Mouse (Mus musculus) small intestine, adult 2 months (tissue): Measurements from ENCODE around the gene Gpld1. TPM values are rescaled to one million over a fixed set of nuclear protein-coding genes. Genes with fewer than 3 reads are reported as not detected.

Experiments used
- H3K27ac ChIP-seq: fragments of 200-500 bp; 2 replicates; pipeline ENCODE4 v1.5.1; 2012; ENCODE audit warnings: low read depth, low read length, control low read depth, inconsistent platforms; ENCODE audit not compliant: insufficient read depth
- H3K27me3 ChIP-seq: fragments of 200-500 bp; 2 replicates; pipeline ENCODE4 v1.6.1; 2012; ENCODE audit warnings: mild to moderate bottlenecking, moderate library complexity, low read length, inconsistent platforms; ENCODE audit not compliant: control insufficient read depth, insufficient read depth
- H3K36me3 ChIP-seq: fragments of 200-500 bp; 2 replicates; pipeline ENCODE4 v1.6.1; 2012; ENCODE audit warnings: mild to moderate bottlenecking, low read length, control low read depth, inconsistent platforms; ENCODE audit not compliant: control insufficient read depth, insufficient read depth
- H3K4me1 ChIP-seq: fragments of 200-500 bp; 2 replicates; pipeline ENCODE4 v1.6.1; 2012; ENCODE audit warnings: low read length, inconsistent platforms, mixed read lengths; ENCODE audit not compliant: control insufficient read depth, insufficient read depth, insufficient read length
- H3K4me3 ChIP-seq: fragments of 200-500 bp; 2 replicates; pipeline ENCODE4 v1.5.1; 2012; ENCODE audit warnings: low read depth, mild to moderate bottlenecking, control low read depth, inconsistent platforms, low read length, moderate library complexity
- CTCF ChIP-seq: fragments of 200-500 bp; IDR thresholded peaks from 2 replicates; pipeline ENCODE4 v1.5.1; 2012; ENCODE audit warnings: low read depth, mild to moderate bottlenecking, control low read depth, inconsistent platforms, low read length, moderate library complexity, mixed read lengths; ENCODE audit not compliant: insufficient replicate concordance, insufficient read length; ENCODE audit errors: extremely low read depth
- POLR2A ChIP-seq: fragments of 200-500 bp; IDR thresholded peaks from 2 replicates; pipeline ENCODE4 v1.6.1; 2012; ENCODE audit warnings: low read depth, mild to moderate bottlenecking, control low read depth, inconsistent platforms, low read length, moderate library complexity
- WGBS: fragments of 180-500 bp; shearing (Covaris S2); methylation state at CpG from one replicate; pipeline ENCODE4 v1.1.7; 2018; 5-methylcytosine and 5-hydroxymethylcytosine counted together
- polyA plus RNA-seq: library from polyadenylated mRNA; depleted of rRNA; stranded (reverse); fragments of >200 nt; gene quantifications from 2 replicates; pipeline ENCODE4 v1.2.3, GENCODE M21; 2012

Gene Gpld1
- polyA plus RNA-seq, 1 experiment: 1.7 TPM

DNA sequence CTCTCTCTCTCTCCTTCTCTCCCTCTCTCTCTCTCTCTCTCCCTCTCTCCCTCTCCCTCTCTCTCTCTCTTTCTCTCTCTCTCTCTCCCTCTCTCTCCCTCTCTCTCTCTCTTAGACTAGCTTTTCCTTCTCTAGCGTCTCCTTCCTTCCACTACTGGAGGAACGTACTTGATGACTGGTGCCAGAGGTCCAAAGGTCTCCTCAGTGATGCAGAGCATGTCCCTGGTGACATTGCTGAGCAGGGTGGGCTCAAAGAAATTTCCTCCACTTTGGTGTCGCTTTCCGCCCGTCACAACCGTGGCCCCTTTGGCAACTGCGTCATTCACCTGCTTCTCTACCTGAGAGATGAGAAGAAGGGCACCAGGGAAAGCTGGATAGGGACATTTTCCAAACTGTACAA is 29.4 kb upstream of the Gpld1 start:
- no peaks in the 10 kb centered on the region for H3K27me3 ChIP-seq
- no peak for TF ChIP-seq CTCF
- no peak for TF ChIP-seq POLR2A
- H3K4me3 ChIP-seq: no peak overlapping the region
- no peaks in the 10 kb centered on the region for H3K4me1 ChIP-seq
- peaks cover 14% of the 10 kb centered on the region for H3K36me3 ChIP-seq
- no peak overlapping the region for H3K27ac ChIP-seq
- 81% methylated on average over 7 of the region's 7 CpGs for WGBS

- no peaks in the 10 kb centered on the region for H3K27me3 ChIP-seq
- peaks cover 16% of the 10 kb centered on the region for H3K36me3 ChIP-seq
- no peak for TF ChIP-seq CTCF
- no peak for TF ChIP-seq POLR2A
- H3K4me1 ChIP-seq: no peaks in the 10 kb centered on the region
- no peak overlapping the region for H3K4me3 ChIP-seq
- no peak overlapping the region for H3K27ac ChIP-seq
- 53% methylated on average over 4 of the region's 4 CpGs for WGBS
Observed at GRCm38 (mm10) chr13:24914915-24915314, 28.0 kb upstream of the Gpld1 start.

DNA sequence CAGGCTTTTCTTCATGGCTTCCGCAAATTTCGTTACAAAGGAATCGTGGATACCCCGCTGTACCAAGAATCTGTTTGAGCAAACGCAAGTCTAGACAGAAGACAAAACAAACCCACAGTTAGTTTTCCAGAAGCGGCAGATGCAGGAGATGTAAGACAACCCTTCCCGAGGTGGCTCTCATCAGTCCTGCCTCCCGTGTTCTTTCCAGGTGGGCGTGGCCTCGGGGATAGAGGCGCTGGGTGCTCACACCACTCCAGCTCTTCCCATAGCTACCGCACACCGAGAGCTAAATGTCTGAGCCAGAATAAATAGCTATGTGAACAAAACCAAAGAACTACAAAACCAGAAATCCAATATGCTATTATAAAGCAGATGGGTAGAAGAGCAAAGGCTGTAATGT is 27.1 kb upstream of the Gpld1 start:
- 83% methylated on average over 13 of the region's 13 CpGs for WGBS
- H3K36me3 ChIP-seq: peaks cover 16% of the 10 kb centered on the region
- no peak overlapping the region for H3K27ac ChIP-seq
- TF ChIP-seq POLR2A: no peak
- TF ChIP-seq CTCF: no peak
- H3K27me3 ChIP-seq: no peaks in the 10 kb centered on the region
- no peak overlapping the region for H3K4me3 ChIP-seq
- H3K4me1 ChIP-seq: no peaks in the 10 kb centered on the region

- Histone ChIP-seq H3K4me1 (peaks cover 7% of the 10 kb centered on the region; the same call in 1 of the 2 replicates), H3K27ac (no peak overlapping the region), H3K27me3 (no peaks in the 10 kb centered on the region), H3K36me3 (peaks cover 16% of the 10 kb centered on the region), H3K4me3 (no peak overlapping the region)
- TF ChIP-seq POLR2A: no peak
- TF ChIP-seq CTCF: peak; percentile 37; the same call in 1 of the 2 replicates
- WGBS: 24% methylated on average over 5 of the region's 5 CpGs
Observed at GRCm38 (mm10) chr13:24920333-24920977, 22.5 kb upstream of the Gpld1 start.

DNA sequence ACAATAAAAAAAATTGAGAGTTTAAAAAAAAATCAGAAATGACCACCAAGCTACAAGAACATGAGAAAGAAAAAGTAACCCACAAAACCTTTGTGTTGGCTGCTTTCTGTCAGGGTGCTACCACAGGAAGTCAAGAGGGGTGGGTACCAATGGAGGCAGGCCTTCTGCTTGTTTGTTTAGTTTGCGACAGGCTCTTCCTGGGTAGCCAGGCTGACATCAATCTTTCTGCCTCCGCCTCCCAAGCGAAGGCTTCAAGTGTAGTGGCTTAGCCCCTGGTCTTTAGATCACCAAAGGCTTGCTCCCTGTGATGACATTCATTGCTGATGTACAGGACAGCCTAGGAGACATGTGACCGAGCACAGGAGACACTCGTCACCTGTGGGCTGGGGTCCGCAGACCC is 21.7 kb upstream of the Gpld1 start:
- TF ChIP-seq CTCF (no peak), POLR2A (no peak)
- Histone ChIP-seq H3K4me1 (peaks cover 7% of the 10 kb centered on the region; the same call in 1 of the 2 replicates), H3K4me3 (no peak overlapping the region), H3K27ac (no peak overlapping the region), H3K27me3 (no peaks in the 10 kb centered on the region), H3K36me3 (peaks cover 17% of the 10 kb centered on the region)
- WGBS: 90% methylated on average over 6 of the region's 6 CpGs

- TF ChIP-seq POLR2A (no peak), CTCF (no peak)
- Histone ChIP-seq H3K4me1 (peaks cover 7% of the 10 kb centered on the region; the same call in 1 of the 2 replicates), H3K27ac (no peak overlapping the region), H3K36me3 (peaks cover 11% of the 10 kb centered on the region), H3K4me3 (no peak overlapping the region), H3K27me3 (no peaks in the 10 kb centered on the region)
- WGBS: 34% methylated on average over 5 of the region's 5 CpGs
Observed at GRCm38 (mm10) chr13:24923991-24924390, 19.0 kb upstream of the Gpld1 start.

- Histone ChIP-seq H3K27ac (no peak overlapping the region), H3K27me3 (no peaks in the 10 kb centered on the region), H3K4me1 (no peaks in the 10 kb centered on the region), H3K4me3 (no peak overlapping the region), H3K36me3 (peaks cover 4% of the 10 kb centered on the region)
- TF ChIP-seq CTCF (no peak), POLR2A (no peak)
Observed at GRCm38 (mm10) chr13:24930591-24930990, 12.4 kb upstream of the Gpld1 start.

- Histone ChIP-seq H3K36me3 (no peaks in the 10 kb centered on the region; the same call in 1 of the 2 replicates), H3K27me3 (no peaks in the 10 kb centered on the region), H3K4me1 (peaks cover 3% of the 10 kb centered on the region; the same call in 1 of the 2 replicates), H3K4me3 (no peak overlapping the region), H3K27ac (no peak overlapping the region)
- no peak for TF ChIP-seq POLR2A
- TF ChIP-seq CTCF: no peak
- WGBS: 88% methylated on average over 7 of the region's 7 CpGs
Observed at GRCm38 (mm10) chr13:24933199-24933598, 9.8 kb upstream of the Gpld1 start.
